Mouse (Mus musculus) mouse embryonic stem cell (cell line): Measurements from ENCODE around the gene Pfkp.

Source experiments
- in situ Hi-C, 2 experiments: fragments of 300-500 bp; cut with MboI; formaldehyde crosslinking; loops; 1 replicate in 1 of 2; 3 replicates in 1 of 2; pipeline ENCODE4 v1.14.3; 2019 to 2020; ENCODE audit warnings: low sequenced_read_pairs in 2 of 2, low pct_unique_long_range_greater_than_20kb in 1 of 2, mixed read lengths in 1 of 2; ENCODE audit not compliant: unreplicated experiment in 1 of 2

Pfkp gene

DNA sequence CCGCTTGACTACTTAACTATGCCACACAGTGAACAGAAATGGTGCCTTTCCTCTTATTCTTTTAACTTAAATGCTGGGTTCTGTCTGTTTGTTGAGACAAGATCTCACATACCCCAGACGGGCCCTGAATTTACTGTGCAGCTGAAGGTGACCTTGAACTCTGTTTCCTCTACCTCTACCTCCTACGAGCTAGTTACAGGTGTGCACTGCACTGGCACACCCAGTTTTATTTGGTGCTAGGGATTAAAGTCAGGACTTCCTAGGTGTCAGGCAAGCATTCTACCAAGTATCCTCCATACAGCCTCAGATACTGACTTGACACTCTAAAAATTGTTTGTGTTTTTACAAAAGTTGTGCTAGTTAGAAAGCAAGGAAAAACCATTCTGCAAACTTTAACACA is 22.6 kb downstream of the Pfkp start:
- in situ Hi-C loops, result no loop called here

DNA sequence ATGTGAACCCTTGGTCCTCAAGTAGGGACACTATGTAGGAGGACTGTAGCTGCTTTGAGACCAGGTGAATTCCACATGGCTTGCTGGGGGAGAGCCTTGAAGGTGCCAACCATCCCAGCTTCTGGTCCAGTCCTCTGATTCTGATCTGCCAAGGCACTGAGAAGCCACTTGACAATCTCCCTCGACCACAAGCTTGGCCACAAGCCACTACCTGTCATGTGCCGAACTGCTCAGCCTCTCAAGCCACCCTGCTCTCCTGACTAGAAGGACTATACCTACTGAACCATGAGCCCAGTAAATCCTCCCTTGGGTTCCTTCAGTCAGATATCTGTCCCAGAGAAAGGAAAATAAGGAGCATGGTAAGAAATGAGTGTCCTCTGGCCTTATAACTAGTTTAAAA is 24.0 kb downstream of the Pfkp start:
- in situ Hi-C loops, result no loop called here

DNA sequence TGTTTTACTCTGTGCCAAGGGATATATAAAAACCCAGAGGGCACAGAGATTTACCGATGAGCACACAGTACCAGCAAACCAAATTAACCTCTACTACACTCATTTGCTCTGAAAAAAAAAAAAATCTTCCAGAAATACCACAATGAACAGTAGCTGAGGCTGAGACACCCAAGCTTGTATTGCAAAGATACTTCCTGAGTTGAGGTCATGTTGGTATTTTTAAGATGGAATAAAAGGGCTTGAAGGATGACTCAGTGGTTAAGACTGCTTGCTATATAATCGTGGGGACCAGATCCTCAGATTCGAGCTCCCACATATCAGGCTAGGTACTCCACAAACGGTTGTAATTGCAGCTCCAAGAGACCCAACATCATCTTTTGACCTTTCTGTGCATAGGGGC is 24.5 kb downstream of the Pfkp start:
- in situ Hi-C loops, result no loop called here

DNA sequence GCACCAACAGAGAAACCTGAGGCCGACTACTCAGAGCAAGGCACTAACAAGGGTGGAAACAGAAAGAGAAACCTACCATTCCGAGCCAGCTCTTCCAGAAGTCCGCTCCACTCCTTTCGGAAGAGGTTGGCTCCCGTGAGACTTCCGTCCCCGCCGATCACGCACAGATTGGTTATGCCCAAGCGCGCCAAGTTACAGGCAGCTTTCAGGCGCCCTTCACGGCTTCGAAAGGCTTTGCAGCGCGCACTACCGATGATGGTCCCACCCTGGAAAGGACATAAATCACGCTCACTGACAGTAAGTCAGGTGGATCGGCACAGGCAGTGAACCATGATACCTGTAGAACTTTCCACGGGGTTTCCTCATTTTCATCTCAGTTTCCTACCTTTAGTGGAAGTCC is 26.7 kb downstream of the Pfkp start:
- in situ Hi-C loops, result no loop called here

DNA sequence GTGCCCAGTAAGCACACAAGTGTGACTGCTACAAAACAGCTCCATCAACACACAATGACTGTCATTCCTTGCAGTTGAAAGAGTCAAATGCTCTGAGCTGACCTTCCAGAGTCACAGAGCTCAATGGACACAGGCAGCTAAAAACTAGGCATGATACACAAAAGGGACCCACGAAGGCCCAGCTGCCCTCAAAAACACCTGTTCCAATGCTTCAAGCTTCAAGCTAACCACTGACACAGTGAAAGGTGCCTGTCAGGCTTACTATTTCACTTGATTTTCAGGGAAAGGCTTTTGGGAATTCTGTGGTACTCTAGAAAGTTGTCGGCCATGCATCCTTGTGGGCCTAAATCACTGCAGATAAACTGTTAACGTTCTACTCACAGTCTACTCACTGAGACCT is 28.3 kb downstream of the Pfkp start:
- in situ Hi-C loops, result no loop called here

DNA sequence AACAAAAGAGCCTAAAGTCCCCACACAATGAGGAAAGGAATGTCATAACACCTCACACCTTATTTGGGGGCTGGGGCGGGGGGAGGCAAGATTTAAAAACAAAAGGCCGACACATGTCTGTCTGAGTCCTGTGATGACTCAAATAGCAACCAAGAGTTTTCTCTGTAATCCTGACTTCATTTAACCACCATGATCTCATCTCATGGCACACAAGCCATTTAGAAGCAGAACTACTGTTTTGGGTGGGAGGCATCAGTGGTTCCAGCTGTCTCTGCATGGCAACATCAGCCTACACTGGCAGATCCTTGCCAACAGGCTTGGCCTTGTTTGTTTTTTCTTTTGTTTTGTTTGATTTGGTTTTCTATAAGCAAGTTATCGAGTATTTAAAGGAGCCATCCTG is 29.9 kb downstream of the Pfkp start:
- in situ Hi-C loops, result no loop called here

DNA sequence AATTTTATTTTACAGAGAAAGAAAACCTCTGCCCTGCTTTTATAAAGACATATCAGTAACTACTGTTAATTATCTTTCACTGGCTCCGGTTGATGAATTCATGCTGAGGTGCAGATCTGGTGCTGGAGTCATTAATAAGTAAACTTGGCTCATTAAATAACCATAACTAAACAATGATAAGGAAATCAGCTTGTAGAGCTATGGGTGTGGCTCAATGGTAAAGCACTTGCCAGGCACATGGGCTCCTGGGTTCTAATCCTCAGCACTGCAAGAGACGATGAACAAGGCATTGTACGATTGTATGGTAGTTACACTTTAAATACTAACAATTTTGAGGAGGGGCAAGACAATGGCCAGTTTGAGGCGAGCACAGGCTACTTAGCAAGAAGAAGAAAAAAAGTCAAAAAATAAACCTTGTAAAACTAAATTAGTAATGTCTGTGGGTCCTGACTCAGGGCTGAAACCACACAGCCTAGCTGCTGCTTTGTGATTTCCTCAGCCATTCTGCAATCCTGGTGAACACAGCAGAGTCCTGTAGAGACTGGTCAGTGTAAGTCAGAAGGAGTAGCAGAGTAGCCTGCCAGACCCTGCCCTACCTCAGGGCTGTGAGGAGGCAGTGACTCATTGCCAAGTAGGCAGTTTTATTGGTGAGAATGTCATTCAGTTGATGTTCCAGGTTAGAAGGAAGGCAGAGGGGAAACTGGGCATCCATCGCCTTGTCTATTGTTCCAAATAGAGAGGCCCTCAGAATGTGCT is 34.7 kb downstream of the Pfkp start:
- in situ Hi-C loops, result no loop called here

DNA sequence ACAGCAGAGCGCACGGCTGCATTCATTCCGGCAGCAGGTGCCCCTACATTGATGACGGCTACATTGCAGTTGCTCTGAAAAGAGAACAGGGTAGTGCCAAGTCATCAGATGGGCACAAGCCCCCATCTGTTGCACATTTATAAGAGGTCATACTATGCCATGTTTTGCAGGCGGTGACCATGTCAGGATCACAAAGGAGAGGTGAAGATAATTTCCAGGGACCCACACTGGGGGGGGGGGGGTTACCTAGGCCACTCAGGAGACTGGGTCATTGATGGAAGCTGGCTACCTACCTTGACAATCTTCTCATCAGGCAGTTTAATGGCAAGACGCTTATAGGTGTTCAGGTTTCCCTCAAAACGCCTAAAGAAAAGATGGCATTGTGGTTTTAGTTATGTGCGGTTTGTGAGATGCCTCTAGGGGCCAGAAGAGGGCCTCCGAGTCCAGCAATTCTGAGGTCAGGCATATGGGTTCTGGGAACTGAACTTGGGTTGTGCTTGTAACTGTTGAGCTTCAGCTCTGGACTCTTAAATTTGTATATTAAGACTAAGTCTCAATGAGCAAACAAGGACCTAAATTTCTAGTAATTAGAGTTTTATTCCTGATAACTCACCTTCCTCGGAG is 45.7 kb downstream of the Pfkp start:
- in situ Hi-C loops, result no loop called here

DNA sequence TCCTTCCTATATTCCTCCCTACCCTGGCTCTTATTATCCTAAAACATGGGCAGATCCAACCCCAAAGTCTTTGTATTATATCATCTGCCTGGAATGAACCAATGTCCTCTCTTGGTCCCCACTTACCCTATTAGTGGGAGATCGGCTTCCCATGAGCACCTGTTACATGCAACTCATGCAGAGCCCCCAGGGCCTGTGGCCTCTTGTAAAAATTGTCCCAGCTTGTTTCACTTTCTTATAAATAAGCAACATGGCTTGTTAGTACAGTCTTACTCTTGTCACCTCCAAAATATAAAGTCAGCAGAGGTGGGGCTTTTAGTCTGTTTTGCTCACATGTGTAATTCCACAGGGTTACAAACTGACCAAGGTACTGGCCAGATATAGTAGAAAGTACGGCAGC is 46.9 kb downstream of the Pfkp start:
- in situ Hi-C loops, result no loop called here

DNA sequence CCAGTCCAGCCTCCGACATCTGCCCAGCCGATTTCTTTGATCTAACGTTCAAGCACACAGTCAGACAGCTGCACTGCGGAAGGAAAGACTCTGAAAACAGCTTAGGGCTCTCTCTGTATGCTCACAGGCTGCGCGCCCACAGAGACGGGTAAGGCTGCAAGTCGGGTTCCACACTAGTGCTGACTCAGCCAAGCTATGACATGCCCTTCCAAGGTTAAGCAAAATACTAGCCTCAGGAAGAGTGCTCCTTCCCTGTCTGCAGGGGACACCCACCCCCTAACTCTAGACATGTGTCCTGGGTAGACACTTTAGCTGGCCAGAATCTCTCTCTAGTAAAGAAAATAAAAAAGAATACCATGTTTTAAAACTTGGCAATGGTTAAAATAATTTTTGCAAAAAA is 48.0 kb downstream of the Pfkp start:
- in situ Hi-C loops, result no loop called here

DNA sequence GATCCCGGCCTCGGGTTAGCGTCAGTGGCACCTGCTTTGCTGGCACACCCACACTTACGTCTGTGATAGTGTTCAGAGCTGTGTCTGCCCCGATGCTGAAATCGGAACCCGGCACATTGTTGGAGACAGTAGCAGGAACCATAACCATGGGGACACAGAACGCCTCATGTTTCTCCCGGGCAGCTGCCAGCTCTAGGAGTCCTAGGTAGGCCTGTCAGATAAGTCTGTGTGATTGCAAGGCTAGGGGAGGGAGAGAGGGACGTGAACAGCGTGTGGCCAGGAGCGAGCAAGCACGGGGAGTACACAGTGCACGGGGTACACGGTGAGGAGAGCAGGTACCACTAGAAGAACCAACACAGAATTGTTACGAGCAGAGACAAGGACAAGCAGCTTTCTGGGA is 50.8 kb downstream of the Pfkp start:
- in situ Hi-C loops, result no loop called here

DNA sequence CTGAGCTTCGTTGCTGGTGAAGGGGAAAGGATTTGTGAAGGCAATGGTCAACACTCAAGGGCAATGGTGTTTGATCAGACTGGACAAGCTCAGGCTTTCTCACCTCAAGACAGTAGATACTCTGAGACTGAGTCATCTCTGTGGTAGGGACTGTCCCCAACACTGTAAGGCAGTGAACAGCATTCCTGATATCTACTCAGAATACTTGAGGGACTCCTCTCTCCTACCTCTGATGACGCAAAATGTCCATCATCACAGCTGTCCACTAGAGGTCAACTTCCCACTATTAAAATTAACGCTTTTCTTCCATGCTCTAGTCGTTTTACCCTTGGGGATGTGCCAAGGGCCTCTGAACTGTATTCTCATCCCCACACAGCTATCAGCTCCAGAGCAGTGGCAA is 53.2 kb downstream of the Pfkp start:
- in situ Hi-C loops, result no loop called here

DNA sequence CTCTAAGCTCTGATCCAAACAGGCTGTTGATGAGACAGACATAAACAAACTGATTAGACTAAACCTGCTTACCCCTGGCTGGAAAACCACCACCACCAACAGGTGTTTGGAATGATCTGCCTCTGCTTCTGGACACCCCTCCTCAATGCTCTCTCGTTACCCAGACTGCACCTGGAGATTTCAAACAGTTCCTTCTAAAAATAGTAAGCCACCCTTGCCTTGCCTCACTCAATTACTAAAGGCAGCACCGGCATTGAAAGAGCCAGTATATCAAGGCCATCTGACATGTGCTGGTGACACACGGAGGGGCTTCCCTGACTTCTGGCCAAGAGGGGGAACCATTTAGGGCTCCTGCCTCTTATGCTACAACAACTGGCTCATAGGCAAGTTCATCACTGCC is 57.7 kb downstream of the Pfkp start:
- in situ Hi-C loops, result no loop called here

DNA sequence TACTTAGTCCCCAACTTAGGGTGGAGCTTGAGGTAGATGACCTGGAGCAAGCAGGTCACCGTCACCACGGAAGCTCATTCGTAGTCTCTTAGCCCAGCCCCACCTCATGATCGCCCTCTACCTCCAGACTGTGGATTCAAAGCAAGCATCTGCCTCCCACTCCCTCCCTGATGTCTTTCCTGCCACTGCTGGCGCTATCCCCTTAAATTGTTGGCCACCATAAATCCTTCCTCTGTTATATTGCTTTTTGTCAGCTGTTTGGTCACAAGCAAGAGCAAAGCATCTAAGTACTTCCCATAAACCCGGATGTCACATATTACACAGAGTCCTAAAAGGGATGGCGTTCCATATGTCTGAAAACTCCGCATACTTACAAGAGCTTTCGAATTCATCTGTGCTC is 62.6 kb downstream of the Pfkp start:
- in situ Hi-C loops, result no loop called here

DNA sequence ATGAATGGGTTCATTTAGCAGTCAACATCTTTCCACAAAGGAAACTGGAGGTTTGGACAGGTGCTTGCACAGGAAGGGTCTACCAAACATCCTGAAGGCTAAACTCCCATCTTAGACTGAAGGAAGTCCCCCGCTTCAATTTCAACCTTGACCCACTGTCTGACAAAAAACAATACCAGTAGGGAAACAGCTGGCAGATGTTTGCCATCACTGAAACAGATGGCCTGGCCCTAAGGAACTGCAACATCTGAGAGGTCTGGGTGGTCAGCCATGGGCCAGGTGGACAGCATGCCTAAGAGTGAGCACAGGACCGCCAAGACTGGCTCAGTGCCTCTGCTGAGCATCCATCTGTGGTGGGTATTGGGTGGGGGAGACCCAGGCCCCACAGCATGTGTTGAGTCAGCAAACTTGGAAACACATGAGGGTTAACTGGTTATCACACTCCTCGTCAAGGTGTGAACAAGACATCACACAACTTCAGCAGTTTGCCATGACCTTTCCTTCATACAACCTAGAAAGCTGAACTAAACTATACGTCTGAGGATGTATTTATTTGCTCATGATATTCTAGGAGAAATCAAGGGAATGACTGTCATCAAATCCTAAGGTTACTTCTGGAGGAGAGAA is 65.0 kb downstream of the Pfkp start:
- in situ Hi-C loops, result loop anchor here in 1 of 2 experiments (5.0 kb wide), 1 partner anchor 49 kb away; no protein-coding TSS in a partner anchor

DNA sequence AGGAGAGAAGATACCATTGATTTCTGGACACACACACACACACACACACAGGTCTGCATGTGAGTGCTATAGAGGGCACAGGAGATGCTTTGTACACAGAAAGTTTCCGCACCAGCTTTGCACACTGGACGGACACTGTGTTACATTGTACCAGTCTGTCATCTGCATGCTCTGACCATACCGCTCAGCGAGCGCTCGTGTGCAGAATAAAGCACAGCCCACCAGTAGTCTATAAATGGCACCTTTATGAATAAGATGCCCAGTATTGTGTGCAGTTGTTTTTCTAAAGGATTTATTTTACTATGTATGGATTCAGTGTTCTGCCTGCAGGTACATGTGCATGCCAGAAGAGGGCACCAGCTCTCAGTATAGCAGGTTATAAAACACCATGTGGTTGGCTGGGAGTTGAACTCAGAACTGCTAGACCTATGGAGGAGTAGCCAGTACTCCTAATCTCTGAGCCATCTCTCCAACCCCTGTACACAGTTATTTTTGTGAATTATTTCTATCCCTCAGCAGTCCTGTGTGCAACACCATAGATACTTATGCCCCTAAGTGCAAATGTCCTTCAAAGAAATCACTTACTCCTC is 72.6 kb downstream of the Pfkp start:
- in situ Hi-C loops, result no loop called here

DNA sequence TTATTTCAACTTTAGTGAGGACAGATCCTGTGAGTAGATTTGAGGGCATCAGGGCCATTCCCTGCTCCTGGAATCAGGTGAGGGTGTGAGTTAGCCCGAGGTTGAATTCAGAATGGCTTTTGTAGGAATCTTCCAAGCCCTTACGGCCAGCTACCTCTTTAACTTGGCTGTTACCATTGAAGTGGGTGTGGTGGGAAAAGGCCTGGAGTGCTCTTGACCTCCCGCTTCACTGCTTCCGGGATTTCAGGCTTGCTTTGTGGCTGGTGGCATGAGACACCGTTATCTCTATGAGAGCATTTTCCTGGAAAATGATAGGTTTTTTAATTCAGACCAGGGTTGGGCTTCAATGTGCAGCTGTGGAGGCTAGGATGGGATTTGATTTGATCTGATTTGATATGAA is 83.0 kb downstream of the Pfkp start:
- in situ Hi-C loops, result no loop called here

DNA sequence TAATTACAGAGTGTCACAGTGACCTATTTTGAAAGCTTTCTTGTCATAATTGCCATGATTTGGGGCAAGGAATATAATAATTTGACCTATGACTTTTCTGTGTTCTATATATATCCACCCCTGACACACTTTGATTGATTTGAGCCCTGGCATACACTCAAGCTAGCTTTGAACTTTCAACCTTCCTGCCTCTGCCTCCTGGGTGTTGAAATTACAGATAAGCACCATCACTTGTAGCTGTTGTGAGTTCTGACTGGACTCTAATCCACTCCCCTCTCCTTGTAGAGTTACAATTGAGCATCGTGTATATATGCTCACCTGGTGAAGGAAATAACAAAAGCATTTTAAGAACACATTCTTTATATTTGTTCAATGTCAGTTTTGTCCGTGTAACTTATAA is 86.2 kb downstream of the Pfkp start:
- in situ Hi-C loops, result no loop called here

DNA sequence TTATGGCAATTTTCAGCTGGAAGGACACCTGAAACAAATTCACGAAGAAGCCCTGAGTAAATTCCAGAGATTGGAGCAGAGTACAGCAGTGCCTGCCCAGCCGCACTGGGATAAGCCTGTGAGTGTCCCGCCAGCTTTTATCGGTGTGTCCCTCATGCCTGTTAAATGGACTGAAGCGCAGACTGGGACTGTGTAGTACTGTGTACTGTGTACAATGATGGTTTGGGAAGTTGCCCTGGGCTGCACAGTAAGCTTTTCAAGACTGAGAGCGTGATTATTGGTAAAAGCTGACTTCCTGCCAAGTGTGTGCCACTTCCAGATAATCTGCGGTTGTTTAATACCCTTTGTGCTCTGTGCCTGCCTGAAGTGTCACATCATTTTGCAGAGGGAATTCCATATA is 90.8 kb downstream of the Pfkp start:
- in situ Hi-C loops, result no loop called here

DNA sequence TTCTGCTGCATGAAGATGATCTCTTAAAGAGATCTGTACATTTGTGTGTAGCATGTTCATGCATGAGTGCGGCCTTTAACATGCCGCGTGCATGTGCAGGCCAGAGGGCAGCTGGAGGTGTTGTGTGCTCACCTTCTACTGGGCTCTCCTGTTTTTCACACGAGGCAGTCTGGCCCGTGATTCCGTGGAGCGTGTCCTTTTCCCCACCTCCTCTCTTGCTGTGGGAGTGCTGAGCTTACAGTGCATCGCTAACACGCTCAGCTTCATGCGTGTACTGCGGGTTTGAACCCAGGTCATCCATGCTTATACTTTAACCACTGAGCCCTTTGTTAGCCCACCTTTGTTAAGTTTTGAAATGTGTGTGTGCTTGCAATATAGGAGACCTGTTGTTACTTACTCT is 92.9 kb downstream of the Pfkp start:
- in situ Hi-C loops, result no loop called here
